Mouse (Mus musculus): ENCODE data around the gene Ranbp9. TPM values are rescaled to one million over a fixed set of nuclear protein-coding genes. Genes with fewer than 3 reads are reported as not detected.

Ranbp9 gene
- total RNA-seq (2022), result 10 to 100 TPM; 38.0 to 44.9 (median 43.3) TPM

- peak; percentile 48 to 67 for DNase-seq (ENCODE audit: low spot score in 2 of 2)
Measured at GRCm38 (mm10) chr13:43480957-43481858, at the start of gene Ranbp9. Gene Ranbp9, minus strand, starts transcription at chr13:43481282.

- no peak for DNase-seq (ENCODE audit: low spot score in 2 of 2)
Measured at GRCm38 (mm10) chr13:43530129-43530831, 49.2 kb upstream of the Ranbp9 start.

GRCm38 (mm10) chr13:43526289-43526688 lies 45.2 kb upstream of the Ranbp9 start:
- no peak for DNase-seq (ENCODE audit: low spot score in 2 of 2)

GRCm38 (mm10) chr13:43525363-43526134 lies 44.5 kb upstream of the Ranbp9 start:
- DNase-seq (ENCODE audit: low spot score in 2 of 2), result no peak

- peak; percentile 37 to 62 for DNase-seq (ENCODE audit: low spot score in 2 of 2)
Measured at GRCm38 (mm10) chr13:43524491-43525362, 43.6 kb upstream of the Ranbp9 start.

GRCm38 (mm10) chr13:43523906-43524480 lies 42.9 kb upstream of the Ranbp9 start:
- no peak for DNase-seq (ENCODE audit: low spot score in 2 of 2)

- no peak for DNase-seq (ENCODE audit: low spot score in 2 of 2)
Measured at GRCm38 (mm10) chr13:43521940-43522339, 40.9 kb upstream of the Ranbp9 start.

- DNase-seq (ENCODE audit: low spot score in 2 of 2), result no peak
Measured at GRCm38 (mm10) chr13:43519251-43519650, 38.2 kb upstream of the Ranbp9 start.

GRCm38 (mm10) chr13:43517371-43517770 lies 36.3 kb upstream of the Ranbp9 start:
- no peak for DNase-seq (ENCODE audit: low spot score in 2 of 2)

- DNase-seq (ENCODE audit: low spot score in 2 of 2), result no peak
Measured at GRCm38 (mm10) chr13:43516931-43517330, 35.8 kb upstream of the Ranbp9 start.

GRCm38 (mm10) chr13:43516119-43516518 lies 35.0 kb upstream of the Ranbp9 start:
- DNase-seq (ENCODE audit: low spot score in 2 of 2), result no peak

GRCm38 (mm10) chr13:43514950-43515358 lies 33.9 kb upstream of the Ranbp9 start:
- no peak for DNase-seq (ENCODE audit: low spot score in 2 of 2)

GRCm38 (mm10) chr13:43512736-43513135 lies 31.7 kb upstream of the Ranbp9 start:
- no peak for DNase-seq (ENCODE audit: low spot score in 2 of 2)

GRCm38 (mm10) chr13:43505798-43506197 lies 24.7 kb upstream of the Ranbp9 start:
- DNase-seq (ENCODE audit: low spot score in 2 of 2), result no peak

GRCm38 (mm10) chr13:43503395-43503850 lies 22.3 kb upstream of the Ranbp9 start:
- no peak for DNase-seq (ENCODE audit: low spot score in 2 of 2)

- DNase-seq (ENCODE audit: low spot score in 2 of 2), result no peak
Measured at GRCm38 (mm10) chr13:43501601-43502000, 20.5 kb upstream of the Ranbp9 start.

- no peak for DNase-seq (ENCODE audit: low spot score in 2 of 2)
Measured at GRCm38 (mm10) chr13:43500483-43500850, 19.4 kb upstream of the Ranbp9 start.

- DNase-seq (ENCODE audit: low spot score in 2 of 2), result no peak
Measured at GRCm38 (mm10) chr13:43499731-43500482, 18.8 kb upstream of the Ranbp9 start.

- DNase-seq (ENCODE audit: low spot score in 2 of 2), result peak in 1 of 2 experiments; percentile 24
Measured at GRCm38 (mm10) chr13:43498849-43499248, 17.8 kb upstream of the Ranbp9 start.
